Mouse (Mus musculus): Measurements from ENCODE around the gene Kit.

Gene Kit

DNA sequence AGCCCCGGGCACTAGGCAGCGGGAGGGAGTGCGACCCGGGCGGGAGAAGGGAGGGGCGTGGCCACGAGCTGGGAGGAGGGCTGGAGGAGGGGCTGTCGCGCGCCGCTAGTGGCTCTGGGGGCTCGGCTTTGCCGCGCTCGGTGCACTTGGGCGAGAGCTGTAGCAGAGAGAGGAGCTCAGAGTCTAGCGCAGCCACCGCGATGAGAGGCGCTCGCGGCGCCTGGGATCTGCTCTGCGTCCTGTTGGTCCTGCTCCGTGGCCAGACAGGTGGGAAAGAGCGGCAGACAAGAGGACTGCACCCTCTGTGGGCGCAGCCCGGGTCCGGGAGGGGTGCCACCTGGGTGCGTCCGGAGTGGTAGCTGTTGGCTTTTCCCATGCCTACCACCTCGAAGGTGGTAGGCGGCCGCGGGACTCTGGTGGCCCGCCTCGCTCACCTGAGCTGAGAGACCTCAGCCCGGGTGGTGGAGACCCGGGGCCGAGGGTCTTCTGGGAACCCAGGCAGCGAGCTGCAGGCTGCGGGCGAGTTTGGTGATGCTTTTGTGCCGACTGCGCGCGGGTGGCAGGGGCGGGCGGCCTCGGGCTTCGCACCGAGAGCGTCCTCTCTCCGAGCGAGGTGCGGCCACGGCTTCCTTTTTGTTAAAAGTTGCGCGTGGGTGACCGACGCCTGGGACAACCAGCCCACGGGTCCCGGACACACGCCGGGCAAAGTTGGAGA, at the start of gene Kit:
Gene Kit, plus strand, starts transcription at position 65 of the 715 bp plus-strand sequence.
- no peak for DNase-seq (ENCODE audit: extremely low read depth, low read depth)

DNA sequence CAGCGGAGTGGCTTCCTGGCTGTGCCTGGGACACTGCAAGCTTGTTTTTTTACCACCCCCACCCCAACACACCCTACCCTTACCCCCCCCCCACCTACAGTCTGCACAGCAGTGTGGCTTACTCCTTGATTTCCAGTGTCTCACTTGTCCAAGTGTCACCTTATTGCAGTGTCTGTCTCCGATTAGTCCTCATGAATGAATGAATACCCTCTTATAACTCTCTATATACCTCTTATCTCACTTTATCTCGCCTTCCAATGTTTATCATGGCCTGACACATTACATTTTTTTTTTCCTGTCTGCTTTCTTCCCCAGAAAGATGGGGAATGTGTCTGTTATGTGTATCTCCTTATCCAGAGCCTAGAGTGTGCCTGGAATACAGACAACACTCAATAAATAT, 38.6 kb upstream of the Kit start:
- DNase-seq (ENCODE audit: extremely low read depth, low read depth), result no peak

DNA sequence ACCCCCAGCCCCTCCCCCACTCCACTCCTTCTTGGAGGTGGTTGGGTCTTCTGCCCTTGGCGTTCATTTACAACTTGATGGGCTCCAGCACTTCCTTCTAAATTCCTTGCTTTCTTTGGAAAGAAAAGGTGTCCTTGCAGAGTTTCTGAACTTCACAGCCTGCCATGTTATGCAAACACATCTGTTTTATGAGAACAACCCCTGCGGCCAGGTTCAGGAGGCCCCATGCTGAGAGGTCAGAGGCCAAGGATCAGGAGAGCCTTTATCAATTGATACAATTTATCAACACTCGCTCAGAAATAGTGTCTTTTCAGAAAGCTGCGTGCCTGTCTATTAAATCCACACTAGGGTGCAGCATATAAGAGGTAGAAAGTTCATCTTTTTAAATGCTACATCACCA, 37.0 kb upstream of the Kit start:
- DNase-seq (ENCODE audit: extremely low read depth, low read depth), result no peak

DNA sequence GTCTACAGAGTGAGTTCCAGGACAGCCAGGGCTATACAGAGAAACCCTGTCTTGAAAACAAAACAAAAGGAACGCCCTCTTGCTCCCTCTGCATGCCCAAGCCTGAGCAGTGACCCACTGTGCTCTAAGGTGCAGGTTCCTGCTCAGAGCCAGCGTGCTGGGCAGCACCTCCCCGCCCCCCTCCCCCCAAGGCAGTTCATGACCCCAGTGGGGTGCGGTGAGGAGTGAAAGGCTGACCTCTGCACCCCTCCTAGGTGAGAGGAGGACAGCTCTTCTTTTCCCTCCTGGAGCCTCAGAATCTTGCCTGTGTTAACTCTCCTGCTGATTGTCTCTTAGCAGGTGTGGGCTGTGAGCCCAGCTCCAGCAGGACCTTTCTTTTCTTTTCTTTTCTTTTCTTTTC, 36.3 kb upstream of the Kit start:
- DNase-seq (ENCODE audit: extremely low read depth, low read depth), result no peak

DNA sequence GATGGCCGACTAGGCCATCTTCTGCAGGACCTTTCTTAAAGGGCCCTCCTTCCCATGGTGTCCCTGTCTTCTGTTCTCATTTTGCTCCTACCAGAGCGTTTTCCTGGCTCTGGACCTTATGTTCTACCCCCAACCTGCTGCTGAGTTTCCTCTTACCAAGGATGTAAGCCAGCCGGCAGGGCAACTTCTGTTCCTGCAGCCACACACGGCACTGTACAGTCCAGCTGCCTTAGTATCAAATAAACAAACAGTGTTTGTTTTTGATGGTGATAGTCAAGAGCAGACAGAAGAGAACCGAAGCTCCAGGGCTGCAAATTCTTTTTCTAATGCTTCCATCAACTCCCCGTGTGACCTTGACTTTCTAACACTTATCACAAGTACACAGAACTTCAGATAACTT, 35.6 kb upstream of the Kit start:
- no peak for DNase-seq (ENCODE audit: extremely low read depth, low read depth)

DNA sequence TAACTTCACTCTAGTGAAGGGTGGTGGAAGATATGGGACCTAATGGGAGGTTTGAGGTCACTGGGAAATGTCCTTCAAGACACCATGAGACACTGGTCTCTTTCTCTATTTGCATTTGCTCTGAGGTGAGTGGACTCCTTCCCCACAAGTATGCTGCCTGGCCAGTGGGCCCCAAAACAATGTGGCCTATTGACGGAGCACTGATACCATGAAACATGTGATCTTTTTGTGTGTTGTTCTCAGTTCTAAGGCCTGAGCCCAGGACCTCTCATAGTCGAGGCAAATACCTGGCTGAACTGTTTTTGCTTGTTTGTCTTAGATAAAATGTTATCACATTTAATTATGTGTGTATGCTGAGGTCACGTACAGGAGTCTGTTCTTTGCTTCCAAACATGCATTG, 31.0 kb upstream of the Kit start:
- DNase-seq (ENCODE audit: extremely low read depth, low read depth), result no peak

DNA sequence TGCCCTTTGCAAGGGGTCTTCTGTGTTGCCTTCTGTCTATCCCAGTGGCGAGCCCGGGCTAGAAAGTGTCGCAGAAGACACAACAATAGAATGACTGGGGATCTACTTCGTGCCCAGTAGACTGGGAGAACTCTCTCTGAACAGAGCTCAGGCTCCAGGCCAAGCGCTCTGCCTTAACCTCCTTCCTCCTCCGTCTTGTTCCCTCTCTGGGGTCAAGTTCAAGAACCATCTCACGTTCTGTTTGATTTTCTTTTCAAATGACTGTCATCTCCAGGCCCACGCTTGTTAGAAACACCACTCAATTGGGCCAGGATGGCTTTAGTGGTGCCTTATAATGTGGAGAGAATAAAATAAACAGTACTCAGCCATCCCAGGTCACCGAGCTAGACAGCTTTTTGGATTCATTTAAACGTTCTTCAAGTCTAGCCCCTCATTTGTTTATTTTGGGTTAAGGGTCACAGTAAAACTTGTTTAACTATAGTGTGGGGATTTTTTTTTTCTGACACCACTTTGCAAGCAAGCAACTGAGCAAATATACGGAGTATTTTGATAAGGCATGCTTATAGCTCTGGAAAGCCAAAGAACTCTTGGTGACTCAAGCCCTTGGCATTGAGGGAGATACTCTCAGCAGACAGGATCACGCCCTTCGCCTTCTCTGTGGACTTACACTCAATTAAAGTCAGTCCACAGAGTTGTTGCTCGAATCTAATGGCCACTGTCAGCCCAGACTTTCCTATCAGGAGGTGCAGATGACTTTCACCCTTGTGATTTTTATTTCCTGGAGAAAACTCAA, 30.0 kb upstream of the Kit start:
- DNase-seq (ENCODE audit: extremely low read depth, low read depth), result no peak

DNA sequence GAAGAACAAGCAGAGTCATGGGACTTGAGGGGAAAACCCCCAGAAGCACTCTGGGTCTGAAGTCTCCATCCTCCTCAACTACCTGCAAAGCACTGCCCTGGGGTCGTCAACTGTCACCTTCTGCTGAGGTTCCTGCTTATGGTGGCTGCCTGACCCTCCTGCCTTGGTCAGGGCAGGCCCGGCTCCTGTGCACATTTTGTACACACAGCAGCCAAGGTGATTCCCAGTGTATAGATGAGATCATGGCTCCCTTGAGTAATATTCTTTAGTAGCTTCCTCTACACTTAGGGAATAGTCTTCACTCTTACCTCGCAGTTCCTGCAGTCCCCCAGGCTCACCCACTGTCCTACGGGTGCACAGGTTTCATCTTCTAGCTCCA, 29.5 kb upstream of the Kit start:
- DNase-seq (ENCODE audit: extremely low read depth, low read depth), result no peak

DNA sequence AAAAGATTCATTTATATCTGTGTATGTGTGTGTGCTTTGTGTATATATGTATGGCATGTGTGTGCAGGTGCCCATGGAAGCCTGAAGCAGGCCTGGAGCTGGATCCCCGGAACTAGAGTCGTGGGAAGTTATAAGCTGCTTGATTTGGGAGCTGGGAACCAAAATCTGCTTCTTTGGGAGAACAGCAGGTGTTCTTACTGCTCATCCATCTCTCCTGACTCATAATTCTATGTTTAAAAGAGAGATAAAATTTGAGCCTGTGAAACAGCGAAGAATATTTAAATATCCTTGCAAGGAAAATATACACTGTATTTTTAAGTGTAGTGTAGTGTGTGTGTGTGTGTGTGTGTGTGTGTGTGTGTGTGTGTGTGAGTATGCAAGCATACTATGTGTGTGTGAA, 21.7 kb upstream of the Kit start:
- no peak for DNase-seq (ENCODE audit: extremely low read depth, low read depth)

DNA sequence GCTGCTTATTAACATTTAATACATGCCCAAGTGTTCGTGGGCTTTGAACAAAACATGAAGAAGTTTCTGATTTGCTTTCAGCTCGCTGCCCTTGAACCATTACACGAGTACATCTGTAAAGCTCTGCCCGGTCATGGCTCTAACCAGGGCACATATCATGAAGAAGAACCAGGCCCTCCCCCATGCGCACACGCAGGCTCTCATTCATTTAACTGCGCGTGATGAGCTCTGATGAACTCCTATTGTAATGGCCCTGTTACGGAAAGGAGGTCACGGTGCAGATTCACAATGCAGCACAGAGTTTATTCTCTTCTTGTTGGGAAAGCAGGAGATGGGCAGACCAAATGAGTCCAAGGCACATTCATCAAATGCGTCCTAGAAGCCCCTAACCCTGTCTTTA, 17.1 kb upstream of the Kit start:
- DNase-seq (ENCODE audit: extremely low read depth, low read depth), result no peak

DNA sequence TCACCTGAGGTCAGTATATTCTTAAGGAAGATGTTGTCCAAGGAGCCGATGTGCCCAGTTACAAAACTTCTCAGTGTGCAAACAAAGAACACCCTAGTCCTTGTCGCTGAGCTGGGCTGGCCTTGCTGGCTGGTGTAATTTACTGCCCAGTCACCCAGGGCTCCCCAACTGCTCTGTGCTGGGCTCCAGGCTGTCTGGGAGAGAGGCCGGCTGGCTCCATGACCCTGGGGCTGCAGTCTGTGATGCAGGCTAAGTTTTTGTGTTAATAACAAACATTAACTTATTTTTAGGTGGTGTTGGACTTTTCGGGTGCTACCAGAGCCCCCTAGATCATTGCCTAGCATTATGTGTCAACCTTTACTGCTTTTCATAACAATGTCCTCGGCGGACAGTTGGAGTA, 15.4 kb upstream of the Kit start:
- DNase-seq (ENCODE audit: extremely low read depth, low read depth), result no peak

DNA sequence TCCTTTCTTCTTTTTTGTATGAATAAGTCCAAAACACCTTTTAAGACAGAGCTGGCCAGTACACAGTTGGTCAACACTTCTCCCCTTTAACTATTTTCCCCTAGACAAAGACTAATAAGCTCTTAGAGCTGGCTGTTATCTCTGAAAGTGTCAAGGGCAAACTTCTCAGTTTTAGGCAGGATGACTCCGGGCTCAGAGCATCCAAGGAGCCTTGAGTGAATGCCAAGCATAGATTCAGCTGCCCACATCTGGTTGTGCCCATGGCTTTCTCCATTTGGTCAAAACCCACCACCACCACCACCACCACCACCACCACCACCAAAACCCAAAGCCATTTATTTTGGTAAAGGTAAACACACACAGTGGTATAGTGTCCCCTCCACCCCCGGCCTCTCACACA, 13.5 kb upstream of the Kit start:
- no peak for DNase-seq (ENCODE audit: extremely low read depth, low read depth)

DNA sequence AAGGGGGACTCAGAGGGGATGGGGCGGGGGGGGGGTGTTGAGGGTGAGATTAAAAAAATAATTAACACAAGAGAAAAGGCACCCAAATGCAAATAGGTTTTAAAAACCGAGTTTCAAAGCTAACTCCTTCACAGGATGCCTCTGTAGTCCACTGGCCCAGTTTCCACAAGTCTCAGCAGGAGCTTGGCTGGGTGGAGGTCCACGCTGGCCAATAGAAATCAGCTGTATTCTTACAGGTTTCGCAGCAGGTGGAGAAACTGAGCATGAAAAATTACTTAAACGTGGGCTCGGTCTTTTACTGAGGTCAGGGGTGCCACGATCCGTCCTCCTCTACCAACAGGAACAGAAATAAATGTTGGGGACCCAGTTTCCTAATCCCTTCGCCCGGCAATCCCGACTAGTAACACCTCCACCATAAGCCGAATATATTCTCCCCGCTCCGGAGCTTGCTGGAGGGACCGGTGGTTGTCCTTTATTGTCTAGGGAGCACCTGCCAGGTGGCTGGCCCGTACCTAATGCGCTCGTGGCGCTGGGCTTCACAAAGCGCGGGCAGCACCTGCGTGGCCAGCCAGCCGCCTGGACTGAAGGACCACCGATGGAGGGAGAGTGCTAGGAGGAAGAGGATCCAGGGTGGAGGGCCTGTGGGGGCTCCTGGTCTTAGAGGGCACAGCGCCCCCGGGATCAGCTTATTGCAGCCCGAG, 415 bp upstream of the Kit start:
- DNase-seq (ENCODE audit: extremely low read depth, low read depth), result no peak

DNA sequence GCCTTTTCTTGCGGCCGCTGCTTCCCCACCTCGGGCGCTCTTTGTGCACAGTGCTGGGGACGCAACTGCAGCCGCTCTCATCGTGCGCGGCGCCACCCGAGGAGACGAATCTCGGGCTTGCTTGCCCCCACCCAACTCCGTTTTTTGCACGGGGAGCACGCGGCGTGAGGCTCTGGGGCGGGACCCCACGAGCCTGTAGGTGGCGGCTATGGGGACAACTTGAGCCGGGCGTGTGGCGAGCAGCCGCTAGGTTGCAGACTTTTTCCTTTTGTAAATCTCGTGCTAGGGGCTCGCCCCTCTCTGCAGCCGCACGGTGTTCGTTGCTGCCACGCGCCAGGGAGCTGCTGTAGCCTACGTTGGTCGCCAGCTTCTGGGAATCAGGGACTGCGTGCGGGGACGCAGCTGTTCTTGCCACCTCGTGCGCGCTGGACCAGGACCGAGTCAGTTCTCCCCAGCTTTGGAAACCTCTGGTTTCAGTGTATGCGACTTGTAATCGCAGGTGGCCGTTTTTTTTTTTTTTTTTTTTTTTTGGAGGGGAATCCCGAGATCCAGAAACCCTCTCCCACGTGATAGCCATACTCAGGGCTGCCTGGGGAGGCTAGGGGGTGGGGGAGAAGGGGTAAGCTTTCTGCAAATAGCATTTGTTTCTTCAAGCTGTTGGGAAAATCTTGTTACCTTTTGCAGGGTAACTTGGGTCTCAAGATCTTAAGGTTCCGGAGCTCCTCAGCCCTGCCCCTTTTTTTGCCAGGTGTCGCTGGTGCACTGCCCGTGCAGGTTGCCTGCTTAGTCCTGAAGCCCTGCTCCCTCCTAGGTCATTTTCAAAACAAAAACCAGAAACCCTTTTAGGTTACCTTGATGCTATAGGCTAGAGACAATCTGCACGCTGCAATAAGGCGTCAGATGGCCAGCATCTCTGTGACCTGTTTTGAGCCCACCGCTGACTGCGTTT, 1.1 kb downstream of the Kit start:
- DNase-seq (ENCODE audit: extremely low read depth, low read depth), result no peak

DNA sequence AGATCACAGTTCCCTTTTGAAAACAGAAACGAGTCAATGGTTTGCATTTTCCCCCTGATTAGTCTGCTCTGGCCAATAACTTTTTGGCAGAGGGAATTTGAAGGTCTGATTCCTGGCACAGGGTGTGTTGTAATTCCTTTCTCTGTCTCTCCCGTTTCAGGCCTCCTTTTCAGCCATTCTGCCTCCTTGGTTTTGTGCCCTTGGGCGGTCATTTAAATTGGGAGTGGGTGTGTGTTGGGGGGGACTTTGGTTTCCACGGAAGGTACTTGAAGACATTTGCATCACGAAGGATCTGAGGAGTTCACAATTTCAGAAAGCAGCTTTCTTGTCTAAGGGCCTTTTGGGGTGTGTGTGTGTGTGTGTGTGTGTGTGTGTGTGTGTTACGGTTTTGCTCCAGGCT, 2.0 kb downstream of the Kit start:
- no peak for DNase-seq (ENCODE audit: extremely low read depth, low read depth)

DNA sequence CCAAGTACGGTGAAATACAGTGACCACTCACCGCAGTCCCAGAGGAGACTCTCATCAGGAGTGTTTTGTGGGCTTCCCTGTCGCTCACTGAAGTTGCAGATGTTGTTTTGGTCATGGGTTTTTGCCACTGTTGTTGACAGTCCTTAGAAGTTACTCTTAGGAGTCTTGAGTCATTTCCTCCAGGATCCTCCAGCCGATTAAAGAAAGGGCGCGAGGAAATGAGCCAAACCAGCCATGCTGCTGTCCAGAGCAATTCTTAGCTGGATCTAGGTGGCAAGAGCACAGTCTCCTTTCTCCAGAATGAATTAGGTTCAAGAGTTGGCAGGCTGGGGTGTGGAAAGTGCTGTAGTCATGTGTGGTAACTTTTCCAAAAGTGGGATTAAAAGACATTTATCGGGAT, 3.4 kb downstream of the Kit start:
- no peak for DNase-seq (ENCODE audit: extremely low read depth, low read depth)

DNA sequence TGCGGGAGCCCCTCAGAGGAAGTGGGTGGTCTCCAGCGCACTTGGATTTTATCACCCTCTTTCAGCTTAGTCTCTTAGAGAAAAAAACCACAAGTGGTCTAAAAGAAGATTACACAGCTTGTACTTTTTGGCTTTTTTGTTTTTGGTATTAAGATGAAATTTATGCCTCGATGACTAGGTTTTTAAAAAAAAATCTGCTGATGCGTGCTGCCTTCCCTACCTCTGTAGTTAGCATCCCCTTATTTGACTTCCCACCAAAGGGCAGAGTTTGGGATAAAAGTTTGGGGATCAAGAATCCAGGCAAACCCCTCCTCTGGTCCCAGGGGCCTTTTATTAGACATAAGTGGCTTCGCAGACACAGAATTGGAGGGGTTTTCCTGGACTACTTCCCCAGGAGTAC, 4.5 kb downstream of the Kit start:
- DNase-seq (ENCODE audit: extremely low read depth, low read depth), result no peak

DNA sequence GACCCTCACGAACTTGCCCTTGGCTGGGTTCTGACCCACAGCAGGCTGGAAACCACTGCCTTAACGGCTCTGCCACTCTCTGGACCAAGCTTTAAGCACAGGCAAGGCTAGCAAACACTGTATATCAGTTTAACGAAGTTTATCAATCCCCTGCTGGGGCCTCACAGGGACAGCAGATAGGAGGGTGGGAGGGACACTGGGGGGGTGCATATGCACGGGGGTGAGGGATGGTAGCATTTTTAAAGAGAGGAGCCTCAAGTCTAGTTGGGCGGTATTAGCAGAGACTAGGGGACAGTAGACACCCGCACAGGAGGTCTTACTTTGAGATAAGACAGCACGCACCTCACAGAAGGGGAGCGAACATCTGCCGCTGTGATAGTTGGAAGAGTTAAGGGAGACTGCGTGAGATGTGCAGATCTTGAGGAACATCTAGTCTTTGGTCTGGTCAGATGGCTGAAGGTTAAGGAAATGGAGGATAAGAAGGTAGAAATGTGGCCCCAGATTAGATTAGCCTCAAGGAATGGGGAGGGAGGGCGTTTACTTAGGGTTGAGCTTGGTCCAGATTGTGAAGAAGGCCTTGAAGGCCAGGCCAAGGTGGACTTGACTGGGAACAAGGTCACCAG, 5.0 kb downstream of the Kit start:
- DNase-seq (ENCODE audit: extremely low read depth, low read depth), result peak; percentile 5

DNA sequence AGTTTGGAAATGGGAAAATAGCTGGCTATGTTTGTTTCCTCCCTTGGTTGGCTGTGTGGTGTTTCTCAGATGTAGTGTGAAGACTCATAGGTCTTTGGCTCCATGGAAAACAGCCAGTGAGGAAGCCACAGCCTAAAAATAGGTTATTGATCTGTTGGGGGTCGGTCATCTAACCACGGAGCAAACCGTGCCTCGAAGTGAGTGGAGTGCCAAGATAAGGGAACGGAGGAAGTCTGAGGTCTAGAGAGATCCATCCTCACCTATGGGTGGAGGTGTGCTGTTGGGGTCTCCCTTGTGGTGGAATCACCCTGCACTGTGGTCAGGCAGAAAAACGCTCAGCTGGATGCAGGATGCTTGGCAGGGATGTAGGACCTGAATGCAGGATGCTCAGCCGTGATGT, 7.2 kb downstream of the Kit start:
- no peak for DNase-seq (ENCODE audit: extremely low read depth, low read depth)

DNA sequence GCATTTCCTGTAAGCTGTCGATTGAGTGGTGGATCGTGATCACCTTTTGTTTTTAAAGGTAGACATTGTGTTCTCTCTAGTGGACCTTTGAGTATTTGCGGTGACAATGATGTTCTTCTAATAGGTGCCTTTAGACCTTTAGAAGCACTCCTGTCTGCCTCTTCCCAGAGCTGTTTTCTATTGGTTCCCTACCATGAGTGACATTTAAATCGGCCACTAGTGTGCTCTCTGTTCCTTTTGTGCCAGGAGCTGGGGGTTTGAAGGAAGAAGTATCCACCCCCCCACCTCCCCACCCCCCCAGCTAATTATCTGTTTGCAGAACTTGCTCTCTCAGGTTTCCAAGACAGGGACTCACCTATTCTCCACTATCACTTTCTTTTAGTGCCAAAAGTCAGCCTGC, 13.1 kb downstream of the Kit start:
- DNase-seq (ENCODE audit: extremely low read depth, low read depth), result no peak

All from MEL-GATA-1-ER (cell line).